Mouse (Mus musculus): ENCODE measurements around the gene Sox2. TPM values are rescaled to one million over a fixed set of nuclear protein-coding genes. Genes with fewer than 3 reads are reported as not detected.

Gene Sox2
- polyA plus RNA-seq, 1 experiment from 2014 or later = 48.4 TPM

DNA sequence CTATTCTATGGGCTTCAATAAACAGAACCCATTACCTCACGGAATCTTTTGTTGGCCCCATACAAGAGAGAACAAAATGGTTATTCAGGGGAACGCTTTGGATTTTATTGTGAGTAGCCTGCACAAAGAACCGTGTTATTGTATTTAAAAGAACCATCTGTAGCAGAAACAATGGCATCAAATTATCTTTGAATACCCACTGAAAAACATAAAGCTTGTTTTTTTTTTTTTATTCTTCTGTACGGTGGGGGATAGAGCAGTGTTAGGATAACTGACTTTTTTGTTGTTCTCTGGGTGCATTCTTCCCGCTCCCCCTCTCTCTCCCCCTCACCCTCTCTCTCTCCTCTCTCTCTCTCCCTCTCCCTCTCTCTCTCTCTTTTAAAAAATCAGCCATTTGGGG is 12.3 kb upstream of the Sox2 start:
- H3K36me3 ChIP-seq (ENCODE audit: poor library complexity, severe bottlenecking) = no peaks in the 10 kb centered on the region
- H3K4me1 ChIP-seq = peaks cover 61% of the 10 kb centered on the region
- H3K27ac ChIP-seq = peak overlapping the region; percentile 89
- 2% methylated on average over 5 of the region's 5 CpGs for WGBS
- no peaks in the 10 kb centered on the region for H3K9me3 ChIP-seq (replicated peaks)
- no peak for ATAC-seq
- H3K27me3 ChIP-seq = no peaks in the 10 kb centered on the region
- peak overlapping the region; percentile 87 for H3K4me2 ChIP-seq
- H3K9ac ChIP-seq = peak overlapping the region; percentile 84
- peak overlapping the region; percentile 49 for H3K4me3 ChIP-seq

DNA sequence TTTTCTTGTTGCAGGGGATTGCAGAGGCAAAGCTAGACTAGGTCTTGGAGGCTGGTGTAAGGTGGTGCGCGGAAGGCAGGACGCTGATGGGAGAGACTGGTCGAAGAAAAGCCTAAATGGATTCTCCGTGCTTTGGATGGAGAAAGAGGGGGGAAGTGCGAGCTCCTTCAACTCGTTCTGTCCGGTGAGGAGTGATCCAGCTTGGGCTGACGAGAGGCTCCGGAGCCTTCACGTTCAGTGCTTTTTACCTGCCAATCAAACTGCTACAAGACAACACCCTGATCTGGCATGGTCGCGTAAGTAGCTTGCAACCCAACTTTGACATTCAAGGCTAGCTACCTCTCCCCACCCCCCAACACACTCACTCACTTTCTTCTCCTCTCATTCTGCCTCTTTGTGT is 11.9 kb upstream of the Sox2 start:
- Histone ChIP-seq H3K9me3 (replicated peaks) (no peaks in the 10 kb centered on the region), H3K36me3 (ENCODE audit: poor library complexity, severe bottlenecking) (no peaks in the 10 kb centered on the region), H3K27me3 (no peaks in the 10 kb centered on the region), H3K9ac (peak overlapping the region; percentile 84), H3K4me3 (peak overlapping the region; percentile 49), H3K4me2 (peak overlapping the region; percentile 87), H3K4me1 (peaks cover 65% of the 10 kb centered on the region), H3K27ac (peak overlapping the region; percentile 89)
- ATAC-seq = no peak
- WGBS = 2% methylated on average over 13 of the region's 13 CpGs

DNA sequence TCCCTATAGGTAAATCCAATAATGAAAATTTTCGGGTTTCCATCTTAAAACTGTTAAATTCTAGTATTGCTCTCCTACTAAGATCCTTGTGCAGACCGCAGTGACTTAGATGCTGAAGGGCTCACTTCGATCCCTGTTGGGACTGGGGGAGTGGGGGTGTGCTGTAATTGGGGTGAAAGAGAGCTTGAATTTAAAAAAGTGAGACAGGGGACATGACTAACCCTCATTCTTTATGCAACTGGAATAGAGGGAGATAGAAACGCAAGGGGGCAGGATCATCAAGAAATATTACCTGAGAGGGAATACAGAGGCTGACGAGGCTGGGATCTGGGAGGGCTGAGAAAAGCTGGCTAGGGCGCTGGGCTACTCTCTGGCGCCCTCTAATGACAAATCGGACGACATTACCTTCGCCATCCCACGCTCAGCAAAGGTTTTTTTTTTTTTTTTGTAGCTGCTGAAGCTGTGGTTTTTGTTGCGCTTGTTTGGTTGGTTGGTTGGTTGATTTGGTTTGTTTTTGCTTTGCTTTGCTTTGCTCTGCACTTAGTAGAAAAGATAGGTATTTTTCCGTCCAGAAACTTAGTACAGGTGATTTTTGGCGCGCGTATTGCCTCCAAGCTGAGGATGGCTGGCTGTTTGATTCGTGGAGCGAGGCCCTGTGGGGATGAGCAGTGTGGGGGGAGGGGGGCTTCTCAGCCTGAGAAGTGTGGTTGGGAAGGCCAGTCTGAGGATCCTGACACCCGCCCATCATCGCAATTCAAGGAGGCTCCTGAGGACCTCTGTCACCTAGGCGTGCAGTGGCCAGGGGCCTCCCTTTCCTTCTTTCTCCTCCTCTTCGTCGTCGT is 11.0 kb upstream of the Sox2 start:
- peak overlapping the region; percentile 84 for H3K9ac ChIP-seq
- H3K9me3 ChIP-seq (replicated peaks) = no peaks in the 10 kb centered on the region
- H3K27me3 ChIP-seq = no peaks in the 10 kb centered on the region
- peak overlapping the region; percentile 95 for H3K27ac ChIP-seq
- no peaks in the 10 kb centered on the region for H3K36me3 ChIP-seq (ENCODE audit: poor library complexity, severe bottlenecking)
- ATAC-seq = peak; percentile 71
- H3K4me2 ChIP-seq = peak overlapping the region; percentile 87
- H3K4me1 ChIP-seq = peaks cover 74% of the 10 kb centered on the region
- WGBS = 2% methylated on average over 24 of the region's 24 CpGs
- H3K4me3 ChIP-seq = peak overlapping the region; percentile 49

DNA sequence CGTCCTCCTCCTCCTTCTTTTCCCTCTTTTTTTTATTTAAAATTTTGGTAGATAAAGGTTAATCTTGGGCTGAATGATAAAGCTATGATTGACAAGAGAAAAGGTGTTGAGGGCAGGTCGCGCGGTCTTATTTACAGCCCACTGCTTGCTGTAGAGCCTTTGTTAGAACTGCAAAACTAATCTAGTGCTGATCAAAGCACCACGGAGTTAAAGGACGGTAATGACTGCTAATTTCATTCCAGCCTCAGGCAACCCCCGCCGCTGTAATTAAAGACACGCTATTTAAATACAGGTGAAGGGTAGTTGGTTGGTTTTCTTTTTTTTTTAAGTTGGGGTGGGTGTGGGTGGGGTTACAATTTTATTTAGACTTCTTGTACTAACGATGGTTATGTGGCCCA is 10.3 kb upstream of the Sox2 start:
- H3K27me3 ChIP-seq = no peaks in the 10 kb centered on the region
- no peak for ATAC-seq

DNA sequence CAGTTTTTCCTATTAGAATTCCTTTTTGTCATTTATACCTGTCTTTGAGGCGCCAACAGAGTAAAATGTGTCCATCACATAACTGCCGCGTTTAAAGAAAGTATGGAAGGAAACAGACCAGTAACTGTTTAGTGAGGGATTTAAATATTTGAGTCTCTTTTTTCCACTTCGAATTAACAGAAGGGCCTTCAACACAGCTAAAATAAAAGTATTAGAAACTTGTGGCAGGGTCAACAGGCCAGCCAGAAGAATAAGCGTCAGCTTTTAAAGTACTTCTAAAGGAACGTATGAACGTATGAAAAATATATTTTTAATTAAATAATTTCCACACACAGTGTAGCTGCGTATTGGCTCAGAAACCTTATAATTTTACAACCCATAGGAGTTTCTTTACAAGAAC is 9.9 kb upstream of the Sox2 start:
- H3K27me3 ChIP-seq = no peaks in the 10 kb centered on the region
- peak overlapping the region; percentile 87 for H3K4me2 ChIP-seq
- no peaks in the 10 kb centered on the region for H3K9me3 ChIP-seq (replicated peaks)
- peak overlapping the region; percentile 95 for H3K27ac ChIP-seq
- H3K9ac ChIP-seq = peak overlapping the region; percentile 84
- 1% methylated on average over 8 of the region's 8 CpGs for WGBS
- H3K4me1 ChIP-seq = peaks cover 82% of the 10 kb centered on the region
- no peak for ATAC-seq
- peak overlapping the region; percentile 49 for H3K4me3 ChIP-seq
- H3K36me3 ChIP-seq (ENCODE audit: poor library complexity, severe bottlenecking) = no peaks in the 10 kb centered on the region

More for the DNA sequence above, 10.3 kb upstream of the Sox2 start:
- Histone ChIP-seq H3K27ac (peak overlapping the region; percentile 95), H3K4me2 (peak overlapping the region; percentile 87), H3K4me3 (peak overlapping the region; percentile 49), H3K9ac (peak overlapping the region; percentile 84), H3K36me3 (ENCODE audit: poor library complexity, severe bottlenecking) (no peaks in the 10 kb centered on the region), H3K9me3 (replicated peaks) (no peaks in the 10 kb centered on the region), H3K4me1 (peaks cover 78% of the 10 kb centered on the region)
- WGBS = under 1% methylated on average over 10 of the region's 10 CpGs

DNA sequence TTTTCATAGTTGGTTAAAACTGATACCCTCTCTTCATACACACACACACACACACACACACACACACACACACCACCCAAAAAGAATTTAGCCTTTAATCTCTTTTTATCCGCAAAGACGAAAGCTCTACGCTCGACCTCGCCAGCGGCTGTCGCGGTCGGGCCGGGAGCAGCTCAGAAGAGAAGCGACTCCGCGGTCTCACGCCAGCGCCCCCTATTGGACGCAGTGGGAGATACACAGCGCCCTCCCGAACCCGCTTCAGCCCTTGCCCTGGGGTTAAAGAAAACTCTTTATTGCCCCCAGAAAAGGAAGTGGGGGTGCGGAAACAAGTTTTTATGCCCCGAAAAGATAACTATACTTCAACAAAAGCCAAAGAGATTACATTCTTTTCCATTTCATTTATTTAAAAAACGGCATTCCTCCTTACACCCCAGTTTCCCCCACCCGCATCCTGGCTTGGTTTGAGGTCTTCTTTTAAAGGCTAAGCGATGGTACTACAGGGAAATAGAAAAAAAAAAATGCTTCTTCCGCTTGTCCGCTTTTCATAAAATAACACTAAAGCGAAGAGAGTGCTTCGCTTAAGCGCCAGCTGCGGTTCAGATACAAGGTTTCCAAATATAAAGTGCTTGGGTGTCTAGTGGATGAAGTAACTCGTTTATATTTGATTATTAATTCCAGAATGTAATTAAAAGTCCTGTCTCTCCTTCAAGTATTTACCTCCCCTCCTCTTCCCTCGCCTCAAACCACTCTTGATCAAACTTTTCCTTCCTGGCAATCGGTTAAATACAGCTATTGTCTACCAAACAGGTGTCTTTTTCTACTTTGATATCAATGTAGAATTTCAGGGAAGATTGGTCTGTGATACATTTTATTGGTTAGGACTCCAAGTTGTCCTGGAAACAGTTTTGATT is 9.3 kb upstream of the Sox2 start:
- H3K4me1 ChIP-seq = peaks cover 88% of the 10 kb centered on the region
- peak overlapping the region; percentile 87 for H3K4me2 ChIP-seq
- ATAC-seq = peak; percentile 17
- no peaks in the 10 kb centered on the region for H3K36me3 ChIP-seq (ENCODE audit: poor library complexity, severe bottlenecking)
- no peaks in the 10 kb centered on the region for H3K9me3 ChIP-seq (replicated peaks)
- H3K4me3 ChIP-seq = peak overlapping the region; percentile 49
- peak overlapping the region; percentile 95 for H3K27ac ChIP-seq
- peak overlapping the region; percentile 84 for H3K9ac ChIP-seq
- WGBS = 6% methylated on average over 33 of the region's 33 CpGs
- no peaks in the 10 kb centered on the region for H3K27me3 ChIP-seq

DNA sequence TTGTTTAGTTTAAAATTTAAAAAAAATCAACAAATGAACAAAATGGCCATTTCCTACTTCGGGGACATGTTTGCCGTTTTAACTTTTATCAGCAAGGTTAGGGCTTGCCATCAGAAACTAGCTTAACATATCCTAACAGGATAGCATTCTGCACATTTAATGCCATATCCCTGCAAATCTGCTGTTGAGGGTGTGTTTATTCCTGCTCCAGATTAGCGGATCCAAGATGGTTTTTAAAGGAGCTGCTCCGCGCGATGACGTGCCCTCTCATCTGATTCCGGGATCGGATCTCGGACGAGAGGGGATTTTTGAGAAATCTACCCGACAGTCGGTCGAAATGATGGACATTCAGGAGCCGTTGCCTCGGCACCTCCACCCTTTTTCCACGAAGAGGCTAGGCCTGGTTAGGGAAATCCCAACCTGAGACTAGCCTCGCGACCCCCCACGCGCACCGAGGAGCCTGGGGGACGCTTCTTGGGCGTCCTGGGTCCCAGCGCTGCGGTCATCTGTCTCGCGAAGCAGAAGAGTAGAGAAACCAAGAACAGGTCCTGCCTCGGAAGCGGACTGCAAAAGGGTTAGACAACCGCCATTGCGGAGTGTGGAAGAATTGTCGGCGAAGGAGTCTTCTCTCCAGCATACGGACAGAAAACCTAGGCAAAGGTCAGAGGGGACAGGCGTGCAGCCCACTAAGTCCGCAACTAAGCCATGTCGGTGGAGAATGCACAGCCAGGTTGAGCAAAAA is 8.3 kb upstream of the Sox2 start:
- H3K4me1 ChIP-seq = peaks cover 91% of the 10 kb centered on the region
- peak overlapping the region; percentile 49 for H3K4me3 ChIP-seq
- peak overlapping the region; percentile 87 for H3K4me2 ChIP-seq
- no peaks in the 10 kb centered on the region for H3K27me3 ChIP-seq
- H3K27ac ChIP-seq = peak overlapping the region; percentile 95
- H3K9ac ChIP-seq = peak overlapping the region; percentile 84
- no peak for ATAC-seq
- no peaks in the 10 kb centered on the region for H3K36me3 ChIP-seq (ENCODE audit: poor library complexity, severe bottlenecking)
- 1% methylated on average over 38 of the region's 38 CpGs for WGBS
- no peaks in the 10 kb centered on the region for H3K9me3 ChIP-seq (replicated peaks)

DNA sequence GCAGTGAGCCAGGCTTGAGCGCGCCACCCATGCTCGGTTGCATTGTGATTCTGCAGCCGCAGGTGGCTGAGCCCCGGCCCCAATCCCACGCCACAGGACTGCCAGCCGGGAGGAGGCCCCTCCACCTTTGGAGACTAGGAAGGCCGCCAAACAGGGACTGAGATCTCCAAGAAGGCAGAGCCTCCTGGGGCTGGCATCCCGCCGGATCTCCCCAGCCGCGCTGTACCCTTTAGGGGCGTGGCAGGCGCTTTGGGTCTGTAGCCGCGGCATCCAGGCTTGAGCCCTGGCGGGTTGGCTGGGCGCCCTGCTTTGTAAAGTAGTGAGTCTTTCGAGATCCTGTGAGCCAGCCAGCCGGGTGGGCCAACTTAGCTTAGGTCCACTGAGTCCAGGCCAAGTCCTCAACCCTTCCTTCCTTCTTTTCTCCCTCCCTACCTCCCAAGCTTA is 7.7 kb upstream of the Sox2 start:
- no peaks in the 10 kb centered on the region for H3K27me3 ChIP-seq
- ATAC-seq = peak; percentile 65
- H3K27ac ChIP-seq = peak overlapping the region; percentile 95
- no peaks in the 10 kb centered on the region for H3K36me3 ChIP-seq (ENCODE audit: poor library complexity, severe bottlenecking)
- peaks cover 91% of the 10 kb centered on the region for H3K4me1 ChIP-seq
- H3K9me3 ChIP-seq (replicated peaks) = no peaks in the 10 kb centered on the region
- 0% methylated on average over 20 of the region's 20 CpGs for WGBS
- peak overlapping the region; percentile 49 for H3K4me3 ChIP-seq
- peak overlapping the region; percentile 84 for H3K9ac ChIP-seq
- H3K4me2 ChIP-seq = peak overlapping the region; percentile 87

DNA sequence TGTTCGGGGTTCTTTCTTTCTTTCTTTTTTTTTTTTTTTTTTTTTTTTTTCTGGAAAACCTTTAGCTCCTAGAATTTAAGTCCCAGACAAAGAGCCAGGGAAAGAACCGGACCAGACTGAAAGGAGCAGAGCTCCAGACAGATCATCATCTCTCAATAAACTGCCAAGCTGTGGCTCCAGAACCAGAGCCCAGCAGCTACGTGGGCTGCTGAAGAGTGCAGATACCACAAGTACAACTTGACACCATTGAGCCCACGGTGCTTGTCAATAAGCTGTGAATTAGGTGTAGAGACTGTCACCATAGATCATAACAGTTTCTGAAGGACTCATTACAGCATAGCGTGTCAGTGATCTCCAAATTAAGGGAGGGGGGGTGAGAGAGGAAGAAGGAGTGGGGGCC is 7.1 kb upstream of the Sox2 start:
- Histone ChIP-seq H3K27me3 (no peaks in the 10 kb centered on the region), H3K36me3 (ENCODE audit: poor library complexity, severe bottlenecking) (no peaks in the 10 kb centered on the region), H3K4me1 (peaks cover 89% of the 10 kb centered on the region), H3K4me3 (peak overlapping the region; percentile 49), H3K27ac (peak overlapping the region; percentile 95), H3K9me3 (replicated peaks) (no peaks in the 10 kb centered on the region), H3K4me2 (peak overlapping the region; percentile 87), H3K9ac (peak overlapping the region; percentile 84)
- no peak for ATAC-seq
- WGBS = 8% methylated on average over 5 of the region's 5 CpGs

DNA sequence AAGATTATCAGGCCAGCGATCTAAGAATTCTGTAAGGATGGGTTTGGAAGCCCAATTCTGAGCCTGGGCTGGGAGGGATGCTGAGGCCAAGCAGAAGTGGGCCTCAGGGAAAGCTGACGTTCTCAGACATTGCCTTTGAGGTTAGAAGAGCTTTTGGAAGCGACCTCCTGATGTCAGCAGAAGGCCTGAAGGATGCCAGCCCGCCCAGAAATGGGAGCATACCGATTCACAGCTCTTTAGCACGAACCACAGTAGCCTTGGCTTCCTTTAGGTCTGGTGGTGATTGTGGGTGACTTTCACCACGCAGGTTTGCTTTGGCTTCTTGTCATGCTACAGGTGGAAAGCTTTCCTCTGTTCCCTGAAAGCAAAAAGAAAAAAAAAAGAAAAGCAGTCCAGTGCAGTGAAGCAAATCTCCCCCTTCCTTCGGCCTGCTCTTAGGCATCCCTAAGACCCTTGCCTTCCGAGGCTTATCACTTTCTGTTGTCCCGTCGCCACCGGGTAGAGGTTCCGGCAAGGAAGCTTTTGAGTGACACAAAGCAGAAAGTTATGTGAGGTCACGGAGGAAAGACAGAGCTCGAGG is 6.6 kb upstream of the Sox2 start:
- Histone ChIP-seq H3K27me3 (no peaks in the 10 kb centered on the region), H3K9me3 (replicated peaks) (no peaks in the 10 kb centered on the region), H3K4me1 (peaks cover 89% of the 10 kb centered on the region), H3K4me3 (peak overlapping the region; percentile 49), H3K36me3 (ENCODE audit: poor library complexity, severe bottlenecking) (no peaks in the 10 kb centered on the region), H3K9ac (peak overlapping the region; percentile 84), H3K4me2 (peak overlapping the region; percentile 87), H3K27ac (peak overlapping the region; percentile 95)
- no peak for ATAC-seq
- WGBS = 5% methylated on average over 15 of the region's 15 CpGs

DNA sequence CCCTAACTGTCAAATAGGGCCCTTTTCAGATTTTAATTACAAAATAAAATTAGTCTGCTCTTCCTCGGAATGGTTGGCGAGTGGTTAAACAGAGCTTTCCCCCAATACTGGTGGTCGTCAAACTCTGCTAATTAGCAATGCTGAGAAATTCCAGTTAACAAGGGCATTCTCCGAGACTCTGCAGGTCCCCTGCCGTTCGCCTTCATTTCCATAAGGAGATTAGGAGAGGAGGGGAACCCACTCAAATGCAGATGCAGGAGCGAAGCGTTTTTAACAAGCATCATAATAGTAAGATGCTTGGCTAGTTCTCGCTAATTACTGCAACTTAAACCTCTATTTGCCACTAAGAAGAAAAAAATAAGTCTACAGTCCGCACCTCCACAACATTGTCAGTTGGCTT is 4.0 kb upstream of the Sox2 start:
- H3K4me1 ChIP-seq = peaks cover 78% of the 10 kb centered on the region
- no peak overlapping the region for H3K9ac ChIP-seq
- peak overlapping the region; percentile 82 for H3K27ac ChIP-seq
- H3K4me2 ChIP-seq = peak overlapping the region; percentile 51
- 2% methylated on average over 10 of the region's 10 CpGs for WGBS
- ATAC-seq = no peak
- no peaks in the 10 kb centered on the region for H3K27me3 ChIP-seq
- peaks cover 4% of the 10 kb centered on the region; the same call in 1 of the 2 replicates for H3K36me3 ChIP-seq (ENCODE audit: poor library complexity, severe bottlenecking)
- H3K9me3 ChIP-seq (replicated peaks) = no peaks in the 10 kb centered on the region
- H3K4me3 ChIP-seq = 0 out of 2 replicates have a peak overlapping the region, but pooled peaks have one; percentile 9

Data from forebrain, embryonic 13.5 days (tissue).